Mouse (Mus musculus) MEL (cell line): ENCODE results near the gene Stk19. TPM values are rescaled to one million over a fixed set of nuclear protein-coding genes. Genes with fewer than 3 reads are reported as not detected.

Experiments used
- DNase-seq: peaks from one replicate; pipeline ENCODE4 v3.0.0; 2011; ENCODE audit warnings: low read depth, low spot score
- H3K27ac ChIP-seq: 2 replicates; pipeline ENCODE4 v1.5.1; 2012; ENCODE audit warnings: low read depth, mild to moderate bottlenecking, control low read depth, low read length, moderate library complexity; ENCODE audit not compliant: control insufficient read depth
- H3K27me3 ChIP-seq, 2 experiments: fragments of 150-350 bp in 1 of 2; sonication (generic) in 1 of 2; 2 replicates each; pipeline ENCODE4 v1.6.1; 2012; ENCODE audit warnings: low read length in 2 of 2, mild to moderate bottlenecking in 2 of 2, improper control_type of control experiment in 1 of 2, moderate library complexity in 1 of 2; ENCODE audit not compliant: insufficient read depth in 2 of 2, control insufficient read depth in 1 of 2
- H3K36me3 ChIP-seq, 2 experiments: 2 replicates each; pipeline ENCODE4 v1.6.1; 2012 to 2014; ENCODE audit warnings: low read length in 2 of 2, improper control_type of control experiment in 1 of 2, inconsistent platforms in 1 of 2, mild to moderate bottlenecking in 1 of 2; ENCODE audit not compliant: insufficient read depth in 2 of 2, control insufficient read depth in 1 of 2
- H3K4me1 ChIP-seq, 2 experiments: fragments of 150-350 bp in 1 of 2; sonication (generic) in 1 of 2; 2 replicates each; pipeline ENCODE4 v1.6.1; 2012; ENCODE audit warnings: low read length in 2 of 2, improper control_type of control experiment in 1 of 2, mild to moderate bottlenecking in 1 of 2; ENCODE audit not compliant: insufficient read depth in 2 of 2, control insufficient read depth in 1 of 2
- H3K4me3 ChIP-seq, 2 experiments: fragments of 150-350 bp in 1 of 2; sonication (generic) in 1 of 2; 2 replicates each; pipeline ENCODE4 v1.5.1; 2012; ENCODE audit warnings: low read depth in 2 of 2, low read length in 2 of 2, mild to moderate bottlenecking in 2 of 2, moderate library complexity in 2 of 2, control low read depth in 1 of 2, improper control_type of control experiment in 1 of 2; ENCODE audit not compliant: control insufficient read depth in 1 of 2, insufficient read depth in 1 of 2
- H3K79me2 ChIP-seq: 2 replicates; pipeline ENCODE4 v1.6.1; 2012; ENCODE audit warnings: mild to moderate bottlenecking, low read length, moderate library complexity; ENCODE audit not compliant: control insufficient read depth, poor library complexity, insufficient read depth
- H3K9ac ChIP-seq: 2 replicates; pipeline ENCODE4 v1.6.1; 2012; ENCODE audit warnings: low read depth, mild to moderate bottlenecking, control low read depth, low read length, moderate library complexity; ENCODE audit not compliant: control insufficient read depth, poor library complexity, severe bottlenecking
- H3K9me3 ChIP-seq: fragments of 150-350 bp; sonication (generic); replicated peaks from 2 replicates; pipeline ENCODE4 v1.6.1; 2012; ENCODE audit warnings: mild to moderate bottlenecking, low read length, improper control_type of control experiment, moderate library complexity; ENCODE audit not compliant: insufficient read depth
- CHD2 ChIP-seq: IDR thresholded peaks from 2 replicates; pipeline ENCODE4 v1.6.1; 2011; ENCODE audit warnings: low read length, improper control_type of control experiment
- CTCF ChIP-seq, 3 experiments: IDR thresholded peaks in 2 of 3; conservative IDR thresholded peaks in 1 of 3; 2 replicates each; pipeline ENCODE4 v1.5.1; 2011 to 2012; ENCODE audit warnings: low read length in 3 of 3, low read depth in 2 of 3, mild to moderate bottlenecking in 2 of 3, improper control_type of control experiment in 1 of 3, inconsistent platforms in 1 of 3, mixed read lengths in 1 of 3, moderate library complexity in 1 of 3; ENCODE audit not compliant: control insufficient read depth in 1 of 3, insufficient read depth in 1 of 3, poor library complexity in 1 of 3, severe bottlenecking in 1 of 3
- E2F4 ChIP-seq: IDR thresholded peaks from 2 replicates; pipeline ENCODE4 v1.6.1; 2011; ENCODE audit warnings: low read depth, low read length, improper control_type of control experiment, borderline replicate concordance
- GABPA ChIP-seq: IDR thresholded peaks from 2 replicates; pipeline ENCODE4 v1.6.1; 2012; ENCODE audit warnings: low read depth, mild to moderate bottlenecking, inconsistent platforms, low read length, improper control_type of control experiment, moderate library complexity
- GATA1 ChIP-seq: IDR thresholded peaks from 2 replicates; pipeline ENCODE4 v1.6.1; 2011; ENCODE audit warnings: low read depth, low read length, improper control_type of control experiment
- HCFC1 ChIP-seq: IDR thresholded peaks from 2 replicates; pipeline ENCODE4 v1.6.1; 2012; ENCODE audit warnings: low read depth, mild to moderate bottlenecking, inconsistent platforms, low read length, improper control_type of control experiment, moderate library complexity
- MAZ ChIP-seq: IDR thresholded peaks from 2 replicates; pipeline ENCODE4 v1.6.1; 2012; ENCODE audit warnings: low read depth, mild to moderate bottlenecking, inconsistent platforms, low read length, improper control_type of control experiment
- MYC ChIP-seq: IDR thresholded peaks from 2 replicates; pipeline ENCODE4 v1.6.1; 2011; ENCODE audit warnings: low read depth, mild to moderate bottlenecking, low read length, improper control_type of control experiment, moderate library complexity
- NELFE ChIP-seq: IDR thresholded peaks from 2 replicates; pipeline ENCODE4 v1.6.1; 2011; ENCODE audit warnings: low read depth, low read length, improper control_type of control experiment
- NRF1 ChIP-seq: IDR thresholded peaks from 2 replicates; pipeline ENCODE4 v1.6.1; 2014; ENCODE audit warnings: low read depth, mild to moderate bottlenecking, inconsistent platforms, low read length, improper control_type of control experiment, moderate library complexity; ENCODE audit not compliant: poor library complexity, insufficient read depth, severe bottlenecking
- POLR2AphosphoS5 ChIP-seq: IDR thresholded peaks from 2 replicates; pipeline ENCODE4 v1.6.1; 2012; ENCODE audit warnings: low read depth, borderline replicate concordance, mild to moderate bottlenecking, inconsistent platforms, low read length, moderate library complexity, mixed read lengths
- RAD21 ChIP-seq: IDR thresholded peaks from 2 replicates; pipeline ENCODE4 v1.6.1; 2011; ENCODE audit warnings: mild to moderate bottlenecking, low read depth, low read length, improper control_type of control experiment
- RCOR1 ChIP-seq: IDR thresholded peaks from 2 replicates; pipeline ENCODE4 v1.6.1; 2012; ENCODE audit warnings: low read depth, mild to moderate bottlenecking, inconsistent platforms, low read length, improper control_type of control experiment
- SIN3A ChIP-seq: IDR thresholded peaks from 2 replicates; pipeline ENCODE4 v1.6.1; 2012; ENCODE audit warnings: low read length, improper control_type of control experiment, inconsistent platforms
- USF1 ChIP-seq: IDR thresholded peaks from 2 replicates; pipeline ENCODE4 v1.6.1; 2014; ENCODE audit warnings: low read depth, mild to moderate bottlenecking, inconsistent platforms, low read length, improper control_type of control experiment, moderate library complexity
- polyA plus RNA-seq, 2 experiments: library from polyadenylated mRNA; stranded (reverse) in 1 of 2; unstranded in 1 of 2; fragments of >175 nt in 1 of 2; fragments of >200 nt in 1 of 2; gene quantifications; 2 replicates each; pipeline versions ENCODE4 v1.2.1 to v1.2.4; 2012; ENCODE audit warnings: low replicate concordance in 2 of 2, low read depth in 1 of 2; ENCODE audit not compliant: insufficient read length in 2 of 2, insufficient read depth in 1 of 2, missing spikeins in 1 of 2
- total RNA-seq: library from RNA; depleted of rRNA; stranded (reverse); fragments of 300-350 nt; gene quantifications from 2 replicates; pipeline ENCODE4 v1.2.3, GENCODE M21; 2012

Gene Stk19
- total and polyA plus RNA-seq, 3 experiments = 43.3 to 56.5 TPM; not detected in 1

DNA sequence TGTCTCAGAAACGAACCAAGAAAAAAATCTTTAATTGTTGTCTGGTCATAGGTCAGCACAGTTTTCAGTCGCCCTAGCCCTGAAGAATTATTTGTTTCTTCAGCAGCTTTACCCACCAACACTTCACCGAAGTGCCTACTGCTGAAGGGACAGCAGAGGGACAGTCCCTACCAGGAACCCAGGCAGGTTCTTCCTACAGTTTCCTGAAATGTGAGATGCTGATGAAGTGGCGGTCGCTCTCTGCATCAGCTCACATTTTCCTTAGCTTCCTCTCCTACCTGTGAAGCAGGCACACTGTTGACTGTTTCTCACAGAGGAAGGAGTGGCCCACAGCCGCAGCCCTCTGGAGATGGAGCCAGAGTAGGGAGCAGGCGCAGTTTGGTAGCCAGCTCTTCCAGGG lies 29.2 kb upstream of the Stk19 start:
- no peaks in the 10 kb centered on the region for H3K9me3 ChIP-seq
- H3K27ac ChIP-seq = no peak overlapping the region
- no peak for DNase-seq
- H3K9ac ChIP-seq = no peak overlapping the region
- no peak for TF ChIP-seq MAZ
- TF ChIP-seq RCOR1 = no peak
- TF ChIP-seq NELFE = no peak
- no peak for TF ChIP-seq RAD21
- TF ChIP-seq CHD2 = no peak
- TF ChIP-seq HCFC1 = no peak
- no peak for TF ChIP-seq POLR2AphosphoS5
- TF ChIP-seq GATA1 = no peak
- no peak for TF ChIP-seq NRF1
- TF ChIP-seq SIN3A = no peak
- no peak for TF ChIP-seq MYC
- no peak for TF ChIP-seq E2F4
- TF ChIP-seq GABPA = no peak
- no peak for TF ChIP-seq USF1
- H3K4me3 ChIP-seq = no peak overlapping the region
- peaks cover 0 to 6% of the 10 kb centered on the region in 2 experiments; a peak in 2 of 4 replicates for H3K27me3 ChIP-seq
- no peaks in the 10 kb centered on the region for H3K36me3 ChIP-seq
- H3K79me2 ChIP-seq = no peaks in the 10 kb centered on the region
- no peaks in the 10 kb centered on the region for H3K4me1 ChIP-seq

DNA sequence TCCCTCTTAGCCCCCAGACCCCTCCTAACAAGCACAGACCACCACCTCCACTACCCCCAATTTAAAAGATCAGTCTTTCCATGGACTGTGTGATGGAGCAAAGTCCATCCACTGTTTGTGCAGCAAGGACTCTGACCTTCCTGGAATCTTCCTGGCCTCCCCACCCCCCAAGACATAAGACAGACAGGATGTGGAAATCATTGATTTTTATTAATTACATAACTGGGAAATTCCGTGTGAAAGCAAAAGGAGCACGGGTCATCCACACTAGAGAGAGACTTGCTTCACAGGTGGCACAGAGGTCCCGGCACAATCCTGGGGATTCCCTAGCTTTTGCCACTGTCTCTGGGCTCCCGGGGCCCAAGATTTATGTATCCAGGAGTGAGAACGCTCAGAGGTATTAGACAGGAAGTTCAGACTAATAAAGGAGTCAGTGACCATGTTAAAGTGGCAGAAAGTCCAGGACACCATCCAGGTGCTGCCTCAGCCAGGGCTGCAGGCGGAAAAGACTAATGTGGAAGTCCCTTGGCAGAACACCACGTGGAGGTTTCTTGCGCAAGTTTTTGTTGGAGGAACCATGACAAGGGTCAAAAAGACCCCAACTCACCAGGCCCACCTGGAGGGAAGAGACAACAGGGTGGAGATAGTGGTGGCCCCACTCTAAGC lies 25.8 kb upstream of the Stk19 start, which contains the start of gene Cfb:
Cfb (minus strand) TSS at position 103 of the 666 bp plus-strand sequence.
- TF ChIP-seq E2F4 (no peak), CTCF (IDR thresholded peaks at IDR 0.05 in 2 of 3, conservative IDR thresholded peaks at IDR 0.05 in 1 of 3; ENCODE audit: control insufficient read depth in 1 of 3, insufficient read depth in 1 of 3, low read depth in 2 of 3, low read length in 3 of 3, poor library complexity in 1 of 3, severe bottlenecking in 1 of 3) (no peak)
- TF ChIP-seq, all 39 proteins: peak for 0
- Histone ChIP-seq H3K9ac (no peak within 1 kb of the TSS), H3K27me3 (peaks cover 0 to 1% of the 10 kb centered on the region in 2 experiments; a peak in 1 of 4 replicates), H3K9me3 (no peaks in the 10 kb centered on the region), H3K4me3 (no peak within 1 kb of the TSS), H3K27ac (no peak within 1 kb of the TSS), H3K4me1 (no peaks in the 10 kb centered on the region), H3K79me2 (no peaks in the 10 kb centered on the region), H3K36me3 (no peaks in the 10 kb centered on the region)
- no peak for DNase-seq
